Mouse (Mus musculus) kidney, adult 2 months (tissue): ENCODE data around the gene Fdps.
"Not testable (repeated sequence)": the region's sequence is repeated elsewhere in the genome, so short reads cannot be mapped to it uniquely, and the experiment has no call there.

ENCODE experiments used
- CTCF ChIP-seq: fragments of 200-500 bp; conservative IDR thresholded peaks from 2 replicates; pipeline ENCODE4 v1.5.1; 2011; ENCODE audit warnings: low read depth, mild to moderate bottlenecking, control low read depth, low read length, moderate library complexity, mixed read lengths; ENCODE audit not compliant: insufficient read depth, insufficient read length
- POLR2A ChIP-seq: fragments of 200-500 bp; IDR thresholded peaks from one replicate; pipeline ENCODE4 v1.6.1; 2011; ENCODE audit warnings: low read depth, low read length, control low read depth

DNA sequence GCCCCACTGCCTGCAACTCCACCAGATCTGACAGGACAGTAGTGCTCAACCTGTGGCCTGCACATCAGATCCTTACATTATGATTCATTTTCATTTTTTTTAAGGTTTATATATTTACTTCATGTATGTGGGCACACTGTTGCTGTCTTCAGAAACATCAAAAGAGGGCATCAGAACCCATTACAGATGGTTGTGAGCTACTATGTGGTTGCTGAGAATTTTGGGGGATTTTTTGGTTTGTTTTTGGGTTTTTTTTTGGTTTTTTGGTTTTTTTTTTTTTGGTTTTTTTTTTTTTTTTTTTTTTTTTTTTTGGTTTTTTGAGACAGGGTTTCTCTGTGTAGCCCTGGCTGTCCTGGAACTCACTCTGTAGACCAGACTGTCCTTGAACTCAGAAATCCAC is 19.5 kb downstream of the Fdps start:
- not testable (repeated sequence) for TF ChIP-seq CTCF, POLR2A
